Mouse (Mus musculus): ENCODE results near the gene Ucn.

DNA sequence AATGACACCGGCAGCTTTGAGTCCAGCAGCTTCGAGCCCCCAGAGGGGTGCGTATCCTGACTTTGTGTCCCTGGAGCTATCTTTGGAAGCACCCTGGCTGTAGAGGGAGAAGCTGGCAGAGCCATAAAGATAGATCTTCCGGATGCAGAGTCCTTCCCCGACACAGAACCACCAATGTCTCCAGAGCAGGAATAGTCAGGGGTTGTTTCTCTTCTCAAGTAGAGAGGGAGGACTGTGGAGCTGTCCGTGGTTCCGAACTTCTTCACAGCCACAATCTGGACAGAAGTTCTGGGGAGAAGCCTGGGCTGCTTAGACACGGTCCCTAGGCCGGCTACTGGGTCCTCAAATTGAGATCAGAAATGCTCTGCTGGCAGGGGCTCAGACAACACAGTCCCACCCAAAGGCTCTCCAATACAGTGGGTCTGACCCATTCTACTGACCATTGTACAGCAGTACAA lies 368 bp upstream of the Ucn start:
- no peak for TF ChIP-seq CTCF (IDR thresholded peaks at IDR 0.05)
- TF ChIP-seq EP300 (IDR thresholded peaks at IDR 0.05) = no peak
